Mouse (Mus musculus) megakaryocyte progenitor cell, adult 5-6 weeks (primary cell): ENCODE measurements around the gene Mapk3. TPM values are rescaled to one million over a fixed set of nuclear protein-coding genes. Genes with fewer than 3 reads are reported as not detected.
"Not testable (repeated sequence)": the region's sequence is repeated elsewhere in the genome, so short reads cannot be mapped to it uniquely, and the experiment has no call there.

Source experiments
- ATAC-seq: replicated peaks from 2 replicates; pipeline ENCODE4 v1.8.0; 2016; ENCODE audit warnings: mild to moderate bottlenecking, moderate TSS enrichment, inconsistent platforms; ENCODE audit not compliant: poor library complexity
- total RNA-seq, 2 experiments: library from RNA; stranded (forward) in 1 of 2; stranded (reverse) in 1 of 2; fragments of 157-497, 149-512 nt in 1 of 2; fragments of 200-1000 nt in 1 of 2; gene quantifications; 2 replicates each; pipeline versions ENCODE4 v1.2.3 to v1.2.4; 2015 to 2017

Gene Mapk3
- total RNA-seq (2015) (86.5 and 106 TPM in 2 replicates), total RNA-seq (2017) (36.0 and 41.3 TPM in 2 replicates)

- ATAC-seq: peak; percentile 91
These were observed at the start of gene Mapk3 for GRCm38 (mm10) chr7:126759050-126759671. Gene Mapk3, plus strand, starts transcription at chr7:126759601.

GRCm38 (mm10) chr7:126710266-126710665 is 49.1 kb upstream of the Mapk3 start:
- peak; percentile 47; the same call in 1 of the 2 replicates for ATAC-seq

GRCm38 (mm10) chr7:126711910-126712309 is 47.5 kb upstream of the Mapk3 start:
- ATAC-seq: no peak

GRCm38 (mm10) chr7:126715679-126716078 is 43.7 kb upstream of the Mapk3 start:
- ATAC-seq: no peak

- ATAC-seq: no peak
These were observed 41.8 kb upstream of the Mapk3 start for GRCm38 (mm10) chr7:126717566-126717965.

GRCm38 (mm10) chr7:126718787-126719337 is 40.5 kb upstream of the Mapk3 start:
- ATAC-seq: peak; percentile 54; the same call in 1 of the 2 replicates

- ATAC-seq: peak; percentile 69
These were observed 37.8 kb upstream of the Mapk3 start for GRCm38 (mm10) chr7:126721635-126722034.

- peak; percentile 75 for ATAC-seq
These were observed 34.3 kb upstream of the Mapk3 start for GRCm38 (mm10) chr7:126725077-126725476.

- peak; percentile 52 for ATAC-seq
These were observed 33.7 kb upstream of the Mapk3 start for GRCm38 (mm10) chr7:126725667-126726066.

GRCm38 (mm10) chr7:126730256-126730789 is 29.1 kb upstream of the Mapk3 start:
- not testable (repeated sequence) for ATAC-seq

- ATAC-seq: peak; percentile 54
These were observed 23.3 kb upstream of the Mapk3 start for GRCm38 (mm10) chr7:126736122-126736521.

GRCm38 (mm10) chr7:126739551-126739950 is 19.9 kb upstream of the Mapk3 start:
- ATAC-seq: no peak

GRCm38 (mm10) chr7:126740132-126740735 is 19.2 kb upstream of the Mapk3 start:
- ATAC-seq: 0 out of 2 replicates have a peak, but pooled peaks have one; percentile 9

GRCm38 (mm10) chr7:126740977-126741376 is 18.4 kb upstream of the Mapk3 start:
- ATAC-seq: no peak

GRCm38 (mm10) chr7:126741452-126741851 is 17.9 kb upstream of the Mapk3 start:
- no peak for ATAC-seq

GRCm38 (mm10) chr7:126741964-126742482 is 17.4 kb upstream of the Mapk3 start:
- ATAC-seq: no peak

- peak; percentile 89 for ATAC-seq
These were observed 13.3 kb upstream of the Mapk3 start for GRCm38 (mm10) chr7:126746066-126746465.

GRCm38 (mm10) chr7:126746798-126747197 is 12.6 kb upstream of the Mapk3 start:
- peak; percentile 86 for ATAC-seq

- ATAC-seq: no peak
These were observed 10.6 kb upstream of the Mapk3 start for GRCm38 (mm10) chr7:126748824-126749223.

GRCm38 (mm10) chr7:126749582-126750343 is 9.6 kb upstream of the Mapk3 start:
- no peak for ATAC-seq

GRCm38 (mm10) chr7:126754866-126755265 is 4.5 kb upstream of the Mapk3 start:
- ATAC-seq: peak; percentile 68
